Mouse (Mus musculus): ENCODE measurements around the gene Uts2b. TPM values are rescaled to one million over a fixed set of nuclear protein-coding genes. Genes with fewer than 3 reads are reported as not detected.

Gene Uts2b
- not detected for total RNA-seq (2021)
- long read RNA-seq, experiment 1: 0 reads
- long read RNA-seq, experiment 2: 0 reads

GRCm38 (mm10) chr16:27370191-27370590 lies at the start of gene Uts2b:
TSS of gene Uts2b (minus strand) at chr16:27370239.
- no peak for DNase-seq

GRCm38 (mm10) chr16:27417632-27418031 lies 47.6 kb upstream of the Uts2b start:
- no peak for DNase-seq

DNA sequence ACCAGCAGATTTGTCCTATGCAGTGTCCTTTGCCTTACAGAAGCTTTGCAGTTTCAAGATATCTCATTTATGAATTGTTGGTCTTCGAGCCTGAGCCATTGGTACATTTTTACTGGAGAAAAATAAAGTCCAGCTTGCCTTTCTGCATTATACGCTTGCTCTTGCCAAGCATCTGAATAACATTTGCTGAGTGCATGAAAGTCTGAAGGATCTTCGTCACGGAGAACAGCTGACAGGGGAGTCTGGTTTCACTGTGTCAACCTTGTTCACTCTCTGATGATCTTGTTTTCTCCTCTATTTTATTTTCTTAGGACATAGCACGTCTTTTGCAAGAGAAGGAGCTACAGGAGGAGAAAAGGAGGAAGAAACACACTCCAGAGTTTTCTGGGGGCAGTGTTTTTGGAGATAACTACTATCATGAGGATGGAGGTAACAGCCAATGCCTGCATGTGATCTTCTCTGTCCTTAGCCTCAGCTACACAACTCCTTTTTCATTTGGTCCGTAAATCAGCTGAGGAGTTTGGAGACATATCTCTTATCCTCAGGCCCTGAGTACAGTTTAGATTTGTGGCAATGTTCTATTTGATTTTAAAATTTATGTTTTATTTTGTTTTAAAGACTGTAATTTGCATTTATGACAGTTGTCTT lies 47.0 kb upstream of the Uts2b start:
- no peak for DNase-seq

DNA sequence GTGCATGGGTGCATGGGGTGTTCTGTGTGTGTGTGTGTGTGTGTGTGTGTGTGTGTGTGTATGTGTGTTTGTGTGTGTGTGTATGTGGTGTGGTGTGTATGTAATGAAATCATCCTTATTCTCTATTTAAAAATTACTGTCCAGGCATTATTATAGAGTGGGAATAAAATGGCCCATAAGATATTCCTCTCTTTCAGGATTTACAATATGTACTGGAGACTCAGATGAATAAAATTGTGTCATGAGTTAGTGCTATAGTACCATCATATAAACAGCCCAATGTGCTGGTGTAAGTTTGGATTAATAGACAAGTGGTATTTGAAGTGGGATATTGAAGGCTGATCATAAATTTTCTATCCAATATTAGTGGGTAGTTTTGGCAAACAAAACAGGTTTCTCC lies 34.1 kb upstream of the Uts2b start:
- DNase-seq: no peak

DNA sequence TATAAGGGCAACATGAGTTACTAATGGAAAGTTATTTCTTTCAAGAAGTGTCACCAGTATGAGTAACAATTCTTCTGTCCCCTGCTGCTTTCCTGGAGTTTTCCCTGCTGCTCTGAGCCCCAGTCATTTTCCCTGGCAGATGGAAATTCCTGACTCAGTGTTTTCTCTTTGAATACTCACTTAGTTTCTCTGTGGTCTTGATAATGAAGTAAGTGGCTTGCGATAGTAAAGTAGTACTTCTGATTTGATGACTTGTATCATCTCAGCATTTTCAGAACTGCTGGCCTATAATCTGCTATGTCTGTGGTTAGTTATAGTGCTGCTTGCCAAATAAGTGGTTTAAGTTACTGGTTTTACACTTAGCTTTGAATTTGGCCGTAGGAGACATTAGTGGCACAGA lies 31.5 kb upstream of the Uts2b start:
- DNase-seq: no peak

GRCm38 (mm10) chr16:27399719-27400253 lies 29.7 kb upstream of the Uts2b start:
- no peak for DNase-seq

DNA sequence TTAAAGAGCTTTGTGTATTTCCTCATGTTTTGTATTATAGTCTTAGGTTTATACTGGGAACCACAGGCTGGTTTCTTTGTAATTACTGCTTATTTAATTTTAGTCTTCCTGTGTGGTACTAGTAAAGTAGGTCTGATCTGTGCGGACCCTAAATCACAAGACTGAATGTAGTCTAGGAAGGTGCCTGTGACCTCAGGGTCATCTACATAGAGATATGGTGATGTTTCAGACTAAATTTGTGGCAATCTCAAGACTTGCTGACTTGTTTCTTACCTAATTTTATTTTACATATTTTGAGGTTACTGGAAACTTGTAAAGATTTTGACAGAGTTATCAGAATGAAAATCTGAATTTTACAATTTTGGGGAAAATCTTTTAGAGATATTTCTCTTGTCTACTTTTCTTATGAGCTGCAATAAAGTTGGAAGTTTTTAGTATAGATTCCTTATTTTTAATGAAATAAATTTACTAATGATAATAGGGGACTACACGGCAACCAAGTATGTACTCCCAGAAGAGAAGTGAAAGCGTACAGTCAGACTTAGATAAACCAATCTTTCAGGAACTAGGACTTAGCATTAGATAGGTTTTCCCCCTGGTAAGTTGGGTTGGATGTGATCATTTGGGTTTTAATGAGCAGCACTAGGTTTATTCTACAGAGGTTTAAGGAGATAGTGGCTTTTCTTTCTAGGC lies 29.1 kb upstream of the Uts2b start:
- no peak for DNase-seq

GRCm38 (mm10) chr16:27396951-27397350 lies 26.9 kb upstream of the Uts2b start:
- no peak for DNase-seq

- DNase-seq: no peak
Measured at GRCm38 (mm10) chr16:27395251-27396037, 25.4 kb upstream of the Uts2b start.

DNA sequence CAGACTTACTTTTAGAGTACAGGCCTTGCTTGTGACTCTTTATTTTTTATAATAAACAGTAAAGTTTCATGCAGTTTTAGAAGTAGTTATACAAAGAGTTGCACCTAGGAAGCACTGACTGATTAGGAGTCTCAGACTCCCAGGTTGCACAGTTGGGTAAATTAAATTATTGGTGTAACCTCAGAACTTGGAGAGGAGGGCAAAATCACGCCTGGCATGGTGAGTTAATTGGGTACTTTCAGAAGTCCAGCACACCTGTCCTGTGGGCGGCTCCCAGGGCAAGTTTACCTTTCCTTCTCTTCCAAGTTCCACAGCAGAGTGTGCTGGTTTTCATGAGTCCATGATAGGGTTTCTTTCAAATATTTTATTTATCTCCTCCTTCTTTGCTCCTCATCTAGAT lies 21.8 kb upstream of the Uts2b start:
- DNase-seq: no peak

DNA sequence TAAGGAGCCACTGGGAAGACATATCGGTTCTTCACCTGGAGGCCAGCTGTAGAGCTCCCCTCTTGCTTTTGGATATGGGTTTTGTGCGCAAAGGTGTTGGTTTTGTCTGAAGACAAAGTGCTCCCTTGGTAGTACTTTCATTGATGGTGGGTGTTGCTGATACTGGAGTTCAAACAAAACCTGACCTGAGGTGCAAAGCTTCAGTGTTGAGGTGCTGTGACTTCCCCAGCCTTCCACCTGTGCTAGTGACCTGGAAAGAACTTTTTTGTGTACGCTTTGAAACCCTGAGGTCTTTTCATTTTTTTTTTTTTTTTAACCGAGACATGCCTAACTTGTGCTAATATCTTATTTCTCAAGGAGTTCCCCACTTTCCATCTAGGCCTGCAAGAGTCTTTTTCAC lies 20.3 kb upstream of the Uts2b start:
- DNase-seq: no peak

- peak; percentile 9 for DNase-seq
Measured at GRCm38 (mm10) chr16:27389534-27390282, 19.7 kb upstream of the Uts2b start.

GRCm38 (mm10) chr16:27388761-27389451 lies 18.9 kb upstream of the Uts2b start, which contains the start of gene Ccdc50:
TSS of gene Ccdc50 (plus strand) at chr16:27388869.
- DNase-seq: peak; percentile 77

DNA sequence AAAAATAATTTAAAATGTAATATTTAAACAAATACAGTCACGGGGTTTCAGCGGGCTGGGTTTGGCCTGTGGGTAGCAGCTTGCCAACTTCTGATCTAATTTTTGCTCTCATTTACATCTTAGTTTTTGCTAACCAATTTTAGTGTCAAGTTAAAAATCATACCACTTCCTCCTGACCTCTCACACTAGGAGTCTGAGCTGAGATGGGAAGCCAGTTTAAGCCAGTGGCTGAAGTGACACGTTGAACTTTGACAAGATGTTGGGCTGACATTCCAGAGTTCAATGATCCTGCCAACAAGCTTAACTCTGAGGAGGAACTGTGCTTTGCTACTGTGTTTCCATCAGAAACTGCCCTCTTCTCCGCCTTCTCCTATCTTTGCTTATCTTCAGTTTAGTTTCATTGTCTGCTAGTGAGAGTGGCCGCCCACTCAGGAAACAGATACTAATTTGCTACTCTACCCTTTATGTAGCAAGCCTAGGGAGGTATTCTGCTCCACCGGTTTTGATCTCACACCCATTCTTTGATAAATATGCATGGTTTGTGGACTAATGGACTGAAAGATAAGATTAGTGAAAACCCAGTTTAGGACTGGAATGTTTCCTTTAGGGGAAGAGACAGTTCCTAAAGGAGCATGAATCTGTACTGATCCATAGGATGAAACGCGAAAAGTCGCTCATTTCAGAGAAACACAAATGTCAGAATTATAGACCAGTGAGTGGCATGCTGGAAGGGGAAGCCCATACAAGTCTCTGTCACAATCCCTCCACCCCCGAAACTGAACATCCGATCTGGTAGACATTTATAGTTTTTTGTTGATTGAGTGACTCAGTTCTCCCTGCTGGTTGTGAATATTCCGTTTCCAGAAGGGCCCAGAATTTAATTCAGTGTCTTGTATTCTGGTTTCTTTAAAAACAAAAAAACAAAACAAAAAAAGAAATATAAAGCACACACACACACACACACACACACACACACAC lies 17.9 kb upstream of the Uts2b start:
- DNase-seq: no peak

GRCm38 (mm10) chr16:27386850-27387407 lies 16.9 kb upstream of the Uts2b start:
- DNase-seq: no peak

DNA sequence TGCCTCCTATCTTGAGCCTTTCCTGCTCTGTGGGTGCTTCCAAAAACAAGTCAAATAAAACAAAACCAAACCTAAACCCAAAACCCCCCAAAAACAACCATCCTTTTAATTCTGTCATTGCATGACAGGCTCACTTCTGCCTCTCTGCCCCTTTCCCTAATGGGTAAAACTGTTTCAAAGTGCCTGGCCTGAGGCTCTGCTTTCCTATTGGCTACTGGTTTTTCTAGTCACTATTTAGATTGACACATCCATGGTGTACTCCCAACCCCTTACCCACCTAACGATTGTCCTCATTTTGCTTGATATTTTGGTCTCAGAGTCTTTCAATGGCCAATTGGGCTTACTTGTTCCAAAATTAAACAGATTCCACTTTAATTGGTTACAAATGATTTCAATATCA lies 15.6 kb upstream of the Uts2b start:
- DNase-seq: no peak

DNA sequence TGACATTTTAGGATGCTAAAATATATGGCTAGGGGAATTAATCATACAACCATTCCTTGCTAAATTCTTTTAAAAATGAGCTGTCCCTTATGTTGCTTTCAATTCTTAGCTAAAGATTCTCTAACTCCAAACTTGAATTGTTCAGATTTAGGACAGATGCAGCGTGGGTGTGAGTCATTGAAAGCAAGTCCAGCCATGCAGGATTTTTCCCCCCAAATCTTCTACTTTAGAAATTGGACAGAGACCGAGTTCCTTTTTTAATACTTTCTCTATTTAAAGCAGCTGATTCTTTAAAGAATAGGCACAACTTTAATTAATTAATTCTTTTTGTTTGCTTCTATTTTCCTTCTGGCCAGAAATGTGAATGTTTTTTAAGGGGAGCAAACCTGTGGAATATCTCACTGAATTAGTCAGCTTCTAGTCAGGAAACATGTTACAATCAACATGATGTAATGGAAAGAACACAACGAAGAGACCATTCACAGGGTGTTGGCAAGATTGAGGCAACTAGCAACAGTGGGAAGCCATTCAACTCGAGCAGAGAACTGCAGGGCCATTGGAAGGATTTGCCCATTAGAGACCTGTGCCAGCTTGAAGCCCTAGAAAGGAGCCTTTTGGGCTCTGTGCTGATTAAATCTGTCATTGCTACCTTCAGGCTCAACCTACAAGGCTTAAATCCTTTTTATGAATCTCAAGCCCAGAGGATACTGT lies 15.0 kb upstream of the Uts2b start:
- DNase-seq: no peak

DNA sequence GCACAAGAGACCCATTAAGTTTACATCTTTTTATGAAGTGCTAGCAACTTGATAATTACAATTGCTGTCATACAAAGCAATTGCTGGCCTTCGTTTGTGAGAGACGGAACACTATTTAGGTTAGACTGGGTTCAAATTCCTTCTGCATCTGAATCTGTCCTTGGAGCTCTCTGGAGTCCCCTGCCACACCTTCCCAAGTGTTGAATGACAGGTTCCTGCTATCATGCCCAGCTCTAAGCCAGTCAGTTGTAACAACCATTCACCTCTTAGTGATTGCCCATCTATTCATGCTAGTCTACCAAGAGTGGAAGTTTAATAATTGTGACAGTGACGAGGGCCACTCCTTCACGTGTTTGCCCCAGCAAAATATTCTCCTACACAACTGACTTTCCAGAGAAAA lies 12.2 kb upstream of the Uts2b start:
- DNase-seq: no peak

DNA sequence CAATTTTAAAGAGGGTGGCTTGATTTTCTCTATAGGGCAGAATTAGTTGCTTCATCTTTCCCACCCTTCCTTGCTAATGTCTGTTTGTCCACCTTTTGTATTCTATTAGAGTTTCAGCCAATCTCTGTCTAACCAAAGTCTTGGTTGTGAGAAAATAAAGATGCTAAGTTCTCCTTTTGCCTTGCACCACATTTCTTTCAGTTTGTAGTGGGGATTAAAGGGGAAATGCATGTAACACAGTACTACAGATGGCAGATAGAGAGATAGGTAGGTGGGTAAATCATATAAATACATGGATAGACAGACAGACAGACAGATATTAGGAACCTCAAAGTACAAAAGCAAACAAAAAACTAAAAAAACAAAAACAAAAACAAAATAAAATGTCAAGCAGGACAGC lies 6.5 kb upstream of the Uts2b start:
- no peak for DNase-seq

Data from gastrocnemius, postnatal 10 days (tissue).